Mouse (Mus musculus) spleen, adult 2 months (tissue): ENCODE data around the gene Kif1c.

Experiments
- CTCF ChIP-seq: fragments of 200-500 bp; IDR thresholded peaks from 2 replicates; pipeline ENCODE4 v1.5.1; 2011; ENCODE audit warnings: mild to moderate bottlenecking, inconsistent platforms; ENCODE audit not compliant: insufficient read depth, insufficient read length, insufficient replicate concordance; ENCODE audit errors: extremely low read depth
- POLR2A ChIP-seq: fragments of 200-500 bp; IDR thresholded peaks from 2 replicates; pipeline ENCODE4 v1.6.1; 2011; ENCODE audit warnings: low read depth, low read length, inconsistent platforms

- TF ChIP-seq CTCF (no peak), POLR2A (no peak)
These were observed 70.5 kb downstream of the Kif1c start for GRCm38 (mm10) chr11:70770804-70771203.
